Mouse (Mus musculus) olfactory bulb, adult 2 months (tissue): Measurements from ENCODE around the gene Gpr55. TPM values are rescaled to one million over a fixed set of nuclear protein-coding genes. Genes with fewer than 3 reads are reported as not detected.

Experiments
- H3K27ac ChIP-seq: fragments of 200-500 bp; 2 replicates; pipeline ENCODE4 v1.5.1; 2012; ENCODE audit warnings: low read depth, low read length; ENCODE audit not compliant: insufficient read depth
- H3K4me1 ChIP-seq: fragments of 200-500 bp; 2 replicates; pipeline ENCODE4 v1.6.1; 2012; ENCODE audit warnings: low read length; ENCODE audit not compliant: control insufficient read depth, insufficient read depth
- H3K4me3 ChIP-seq: fragments of 200-500 bp; 2 replicates; pipeline ENCODE4 v1.5.1; 2012; ENCODE audit warnings: mild to moderate bottlenecking, low read depth, low read length, moderate library complexity; ENCODE audit not compliant: insufficient read depth
- CTCF ChIP-seq: fragments of 200-500 bp; IDR thresholded peaks from 2 replicates; pipeline ENCODE4 v1.5.1; 2012; ENCODE audit warnings: low read depth, mild to moderate bottlenecking, low read length, moderate library complexity; ENCODE audit not compliant: insufficient read depth
- POLR2A ChIP-seq: fragments of 200-500 bp; IDR thresholded peaks from 2 replicates; pipeline ENCODE4 v1.6.1; 2012; ENCODE audit warnings: mild to moderate bottlenecking, low read depth, low read length, moderate library complexity; ENCODE audit not compliant: insufficient read depth
- WGBS: fragments of 180-500 bp; shearing (Covaris S2); methylation state at CpG from one replicate; pipeline ENCODE4 v1.1.7; 2018; 5-methylcytosine and 5-hydroxymethylcytosine counted together
- polyA plus RNA-seq: library from polyadenylated mRNA; stranded (reverse); fragments of >200 nt; gene quantifications from 2 replicates; pipeline ENCODE4 v1.2.4, GENCODE M21; 2012; ENCODE audit warnings: low replicate concordance; ENCODE audit not compliant: missing spikeins, insufficient read depth, insufficient read length

Gpr55 gene
- polyA plus RNA-seq, 1 experiment: not detected

DNA sequence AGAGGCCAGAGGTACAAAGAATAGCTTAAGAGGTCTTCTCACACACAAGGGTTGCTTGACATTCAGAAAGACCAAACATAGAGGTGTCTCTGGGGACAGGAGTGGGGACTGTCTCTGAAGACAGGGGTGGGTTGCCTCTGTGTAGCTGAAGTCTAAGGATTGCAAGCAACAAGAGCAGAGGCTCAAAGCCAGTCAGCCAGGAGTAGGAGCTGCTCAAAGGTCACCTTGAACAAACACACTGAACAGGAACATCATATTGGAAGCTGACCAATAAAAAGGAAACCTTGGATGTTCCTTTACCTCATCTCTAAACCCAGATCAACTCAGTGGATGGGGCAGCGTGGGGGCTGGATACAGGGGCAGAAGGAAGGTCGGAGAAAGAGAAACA, 924 bp downstream of the Gpr55 start:
- TF ChIP-seq POLR2A (no peak), CTCF (no peak)
- Histone ChIP-seq H3K4me1 (peaks cover 20% of the 10 kb centered on the region), H3K4me3 (no peak overlapping the region), H3K27ac (no peak overlapping the region)
- 88% methylated on average over 2 of the region's 2 CpGs for WGBS

GRCm38 (mm10) chr1:85959129-85959888, 1.5 kb downstream of the Gpr55 start:
- H3K27ac ChIP-seq: no peak overlapping the region
- H3K4me3 ChIP-seq: no peak overlapping the region
- peaks cover 20% of the 10 kb centered on the region for H3K4me1 ChIP-seq
- WGBS: 66% methylated on average over 6 of the region's 6 CpGs
- TF ChIP-seq CTCF (no peak), POLR2A (no peak)

DNA sequence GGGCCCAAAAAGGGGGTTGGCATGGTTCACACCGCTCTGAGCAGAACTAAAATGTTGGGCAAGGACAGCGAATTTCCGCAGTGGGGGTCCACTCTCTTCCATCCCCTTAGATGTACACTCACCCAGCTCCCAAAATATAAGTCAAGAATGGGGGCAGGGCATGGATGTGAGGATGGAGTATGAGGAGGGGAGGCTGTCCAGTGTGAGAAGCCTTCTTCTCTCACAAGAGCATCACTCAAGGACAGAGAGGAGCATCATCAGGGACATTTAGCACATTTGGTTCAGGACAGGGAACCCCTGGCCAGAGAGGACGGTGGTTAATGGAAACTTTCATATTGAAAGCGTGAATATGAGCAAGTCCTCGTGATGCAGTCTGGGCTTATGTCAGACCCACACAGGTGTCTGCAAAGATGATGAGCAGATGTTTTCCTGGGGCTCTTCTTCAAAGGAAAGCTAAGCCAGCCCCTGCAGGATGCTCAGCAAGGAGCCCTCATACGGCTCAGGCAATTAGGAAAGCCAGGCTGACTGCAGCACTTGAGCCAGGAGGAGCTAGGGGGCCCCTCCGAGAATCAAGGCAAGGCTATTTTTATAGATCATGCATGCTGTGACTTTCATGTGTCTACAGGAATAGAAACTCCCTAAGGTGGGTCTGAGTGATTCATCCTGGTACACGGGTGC, 2.7 kb downstream of the Gpr55 start:
- Histone ChIP-seq H3K4me3 (no peak overlapping the region), H3K4me1 (peaks cover 20% of the 10 kb centered on the region), H3K27ac (no peak overlapping the region)
- WGBS: 50% methylated on average over 9 of the region's 9 CpGs
- no peak for TF ChIP-seq CTCF
- no peak for TF ChIP-seq POLR2A

DNA sequence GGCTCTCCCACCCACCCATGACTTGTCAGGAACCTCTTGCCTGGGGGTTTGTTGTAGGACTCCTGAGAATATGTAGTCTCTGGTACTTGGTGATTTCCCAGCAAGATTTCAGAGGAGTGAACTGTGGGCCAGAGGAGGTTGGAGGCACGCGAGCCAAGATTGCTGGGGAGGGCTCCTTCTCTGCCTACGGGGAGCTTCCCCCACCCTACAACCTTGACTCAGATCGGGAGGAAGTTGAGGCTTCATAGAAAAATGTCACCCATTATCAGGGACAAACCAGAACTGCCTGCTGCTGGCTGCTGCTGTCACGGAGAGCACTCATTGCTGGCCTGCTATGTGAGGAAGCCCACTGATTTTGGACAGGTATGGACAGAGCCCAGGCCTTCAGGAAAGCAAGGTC, 3.5 kb downstream of the Gpr55 start:
- no peak overlapping the region for H3K4me3 ChIP-seq
- no peak overlapping the region for H3K27ac ChIP-seq
- no peak for TF ChIP-seq CTCF
- no peak for TF ChIP-seq POLR2A
- 71% methylated on average over 5 of the region's 5 CpGs for WGBS
- peaks cover 20% of the 10 kb centered on the region for H3K4me1 ChIP-seq

GRCm38 (mm10) chr1:85955150-85955549, 5.7 kb downstream of the Gpr55 start:
- Histone ChIP-seq H3K27ac (no peak overlapping the region), H3K4me3 (no peak overlapping the region), H3K4me1 (peaks cover 17% of the 10 kb centered on the region)
- 86% methylated on average over 3 of the region's 3 CpGs for WGBS
- TF ChIP-seq CTCF (no peak), POLR2A (no peak)

DNA sequence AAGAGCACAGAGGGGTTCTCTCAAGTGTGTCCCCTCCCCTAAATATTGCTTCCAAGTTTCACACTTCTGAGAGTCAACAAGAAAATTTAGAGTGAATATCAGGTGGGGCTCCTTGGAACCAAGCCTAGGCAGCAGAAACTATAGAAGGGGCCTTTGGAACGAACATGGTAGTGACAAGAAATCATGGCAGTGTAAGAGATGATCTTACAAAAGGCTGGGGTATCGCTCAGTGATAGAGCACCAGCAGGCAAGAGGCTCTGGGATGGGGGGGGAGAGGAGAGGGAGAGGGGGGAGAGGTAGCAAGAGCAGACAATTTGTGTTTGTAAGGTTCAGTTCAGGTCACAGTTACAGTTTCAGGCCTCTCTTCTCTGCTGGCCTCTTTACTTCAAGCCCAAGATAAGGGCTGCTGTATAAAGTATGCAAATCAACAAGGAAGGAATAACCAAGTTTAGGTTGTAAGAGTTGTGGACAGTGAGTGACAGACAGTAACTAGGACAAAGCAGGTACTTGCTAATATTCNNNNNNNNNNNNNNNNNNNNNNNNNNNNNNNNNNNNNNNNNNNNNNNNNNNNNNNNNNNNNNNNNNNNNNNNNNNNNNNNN, 11.6 kb downstream of the Gpr55 start:
- Histone ChIP-seq H3K4me1 (no peaks in the 10 kb centered on the region), H3K27ac (no peak overlapping the region), H3K4me3 (no peak overlapping the region)
- 87% methylated on average over 2 of the region's 2 CpGs for WGBS
- TF ChIP-seq CTCF: no peak

DNA sequence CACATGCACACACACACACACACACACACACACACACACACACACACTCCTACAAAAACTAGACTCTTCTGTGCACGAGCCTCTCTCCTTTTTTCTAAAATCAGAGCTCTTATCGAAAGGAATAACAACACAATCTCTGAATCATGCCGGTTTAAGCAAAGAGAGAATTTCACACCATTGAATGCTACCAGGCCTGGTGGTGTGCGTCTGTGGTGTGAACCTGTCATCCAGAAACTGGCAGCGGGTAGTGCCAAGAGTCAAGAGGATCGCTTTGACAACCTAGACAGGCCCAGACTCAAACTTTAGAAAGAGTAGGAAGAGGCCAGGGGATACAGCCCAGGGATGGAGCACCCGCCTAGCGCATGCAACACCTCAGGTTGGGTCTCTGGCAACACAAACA, 18.5 kb downstream of the Gpr55 start:
- Histone ChIP-seq H3K4me3 (no peak overlapping the region), H3K27ac (no peak overlapping the region), H3K4me1 (peaks cover 17% of the 10 kb centered on the region)
- TF ChIP-seq CTCF: no peak
- TF ChIP-seq POLR2A: no peak
- WGBS: 73% methylated on average over 8 of the region's 8 CpGs

- 41% methylated on average over 1 of the region's 1 CpGs for WGBS
Observed at GRCm38 (mm10) chr1:85937323-85937722, 23.5 kb downstream of the Gpr55 start.

GRCm38 (mm10) chr1:85936265-85936664, 24.5 kb downstream of the Gpr55 start:
- WGBS: 73% methylated on average over 6 of the region's 6 CpGs
- Histone ChIP-seq H3K27ac (no peak overlapping the region), H3K4me3 (no peak overlapping the region), H3K4me1 (peaks cover 54% of the 10 kb centered on the region)
- TF ChIP-seq CTCF (no peak), POLR2A (no peak)

More at GRCm38 (mm10) chr1:85937323-85937722, 23.5 kb downstream of the Gpr55 start:
- peaks cover 48% of the 10 kb centered on the region for H3K4me1 ChIP-seq
- peak overlapping the region; percentile 87 for H3K27ac ChIP-seq
- TF ChIP-seq POLR2A: no peak
- no peak overlapping the region for H3K4me3 ChIP-seq
